Mouse (Mus musculus) spleen, adult 2 months (tissue): Measurements from ENCODE around the gene Nphp3. TPM values are rescaled to one million over a fixed set of nuclear protein-coding genes. Genes with fewer than 3 reads are reported as not detected.

Experiments
- DNase-seq, 2 experiments: peaks; one replicate each; pipeline versions ENCODE4 v3.0.0 to v3.0.0-alpha.2; 2012 to 2021; ENCODE audit warnings: low spot score in 2 of 2, low read depth in 1 of 2
- H3K27ac ChIP-seq: fragments of 200-500 bp; 2 replicates; pipeline ENCODE4 v1.5.1; 2012; ENCODE audit warnings: low read length, inconsistent platforms; ENCODE audit not compliant: insufficient read depth
- H3K27me3 ChIP-seq: fragments of 200-500 bp; 2 replicates; pipeline ENCODE4 v1.6.1; 2012; ENCODE audit warnings: mild to moderate bottlenecking, moderate library complexity, low read length, inconsistent platforms; ENCODE audit not compliant: control insufficient read depth, insufficient read depth
- H3K36me3 ChIP-seq: fragments of 200-500 bp; 2 replicates; pipeline ENCODE4 v1.6.1; 2012; ENCODE audit warnings: mild to moderate bottlenecking, low read length, inconsistent platforms; ENCODE audit not compliant: control insufficient read depth, insufficient read depth
- H3K4me1 ChIP-seq: fragments of 200-500 bp; 2 replicates; pipeline ENCODE4 v1.6.1; 2011; ENCODE audit warnings: inconsistent platforms; ENCODE audit not compliant: control insufficient read depth, insufficient read depth, insufficient read length
- H3K4me3 ChIP-seq: fragments of 200-500 bp; 2 replicates; pipeline ENCODE4 v1.5.1; 2011; ENCODE audit warnings: mild to moderate bottlenecking, inconsistent platforms; ENCODE audit not compliant: insufficient read depth, insufficient read length; ENCODE audit errors: extremely low read depth
- CTCF ChIP-seq: fragments of 200-500 bp; IDR thresholded peaks from 2 replicates; pipeline ENCODE4 v1.5.1; 2011; ENCODE audit warnings: mild to moderate bottlenecking, inconsistent platforms; ENCODE audit not compliant: insufficient read depth, insufficient read length, insufficient replicate concordance; ENCODE audit errors: extremely low read depth
- POLR2A ChIP-seq: fragments of 200-500 bp; IDR thresholded peaks from 2 replicates; pipeline ENCODE4 v1.6.1; 2011; ENCODE audit warnings: low read depth, low read length, inconsistent platforms
- WGBS: fragments of 180-500 bp; shearing (Covaris S2); methylation state at CpG from one replicate; pipeline ENCODE4 v1.1.7; 2018; 5-methylcytosine and 5-hydroxymethylcytosine counted together
- polyA plus RNA-seq: library from polyadenylated mRNA; depleted of rRNA; stranded (reverse); fragments of >200 nt; gene quantifications from 2 replicates; pipeline ENCODE4 v1.2.3, GENCODE M21; 2012; rRNA removed

The Nphp3 gene
- 2.4 and 4.1 TPM in 2 replicates for polyA plus RNA-seq

- peak within 1 kb of the TSS; percentile 69 for H3K4me3 ChIP-seq
- H3K36me3 ChIP-seq, result no peaks in the 10 kb centered on the region
- under 1% methylated on average over 55 of the region's 55 CpGs for WGBS
- H3K27me3 ChIP-seq, result no peaks in the 10 kb centered on the region
- DNase-seq, result peak; percentile 99
- peaks cover 4% of the 10 kb centered on the region for H3K4me1 ChIP-seq
- no peak for TF ChIP-seq CTCF
- 0 out of 2 replicates have a peak, but pooled peaks have one; percentile 6 for TF ChIP-seq POLR2A
- H3K27ac ChIP-seq, result peak within 1 kb of the TSS; percentile 65
Measured at GRCm38 (mm10) chr9:104001921-104002859, at the start of gene Nphp3. TSS of gene Nphp3 (plus strand) at chr9:104002544.

DNA sequence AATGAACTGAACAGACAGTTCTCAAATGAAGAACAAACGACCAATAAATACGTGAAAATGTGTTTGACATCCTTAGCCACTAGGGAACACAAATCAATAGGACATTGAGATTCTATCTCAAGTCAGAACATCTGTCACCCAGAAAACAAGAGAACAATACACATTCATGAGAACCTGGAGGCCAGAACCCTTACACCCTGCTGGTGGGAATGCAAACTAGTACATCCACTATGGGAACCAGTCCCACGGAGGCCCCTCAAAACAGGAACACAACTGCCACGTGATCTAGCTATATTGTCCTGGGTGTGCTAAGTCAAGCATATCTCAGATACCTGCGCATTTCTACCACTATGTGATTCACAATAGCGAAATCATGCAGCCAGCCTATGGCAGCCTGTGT is 43.6 kb upstream of the Nphp3 start:
- no peak overlapping the region for H3K27ac ChIP-seq
- H3K36me3 ChIP-seq, result no peaks in the 10 kb centered on the region
- no peak for DNase-seq
- no peaks in the 10 kb centered on the region for H3K27me3 ChIP-seq
- 71% methylated on average over 6 of the region's 6 CpGs for WGBS
- TF ChIP-seq CTCF, result no peak
- no peak for TF ChIP-seq POLR2A
- H3K4me1 ChIP-seq, result no peaks in the 10 kb centered on the region
- no peak overlapping the region for H3K4me3 ChIP-seq

DNA sequence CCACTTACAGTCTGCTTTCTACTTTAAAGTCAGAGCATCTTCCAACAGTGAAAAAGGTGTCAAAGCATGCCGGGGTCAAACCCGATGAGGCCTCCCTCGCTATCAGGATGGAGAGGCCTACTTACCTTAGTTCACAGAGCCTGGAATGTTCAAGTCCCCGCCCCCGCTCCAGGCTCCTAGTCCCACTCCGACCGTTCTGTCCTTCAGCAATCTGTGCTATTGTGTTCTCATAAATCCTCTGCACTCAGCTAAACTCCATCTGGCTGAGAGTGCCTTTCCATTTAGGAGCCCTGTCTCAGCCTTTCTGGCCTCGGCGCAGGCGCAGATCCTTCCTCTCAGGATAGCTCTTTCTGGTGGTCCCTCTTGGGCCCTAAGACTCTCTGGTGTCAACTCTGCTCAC is 42.4 kb upstream of the Nphp3 start:
- H3K4me3 ChIP-seq, result no peak overlapping the region
- 91% methylated on average over 10 of the region's 10 CpGs for WGBS

GRCm38 (mm10) chr9:103996496-103996895 is 5.8 kb upstream of the Nphp3 start:
- TF ChIP-seq CTCF (no peak), POLR2A (no peak)
- Histone ChIP-seq H3K27ac (no peak overlapping the region), H3K27me3 (no peaks in the 10 kb centered on the region), H3K4me1 (no peaks in the 10 kb centered on the region), H3K36me3 (no peaks in the 10 kb centered on the region), H3K4me3 (no peak overlapping the region)
- peak; percentile 32 to 43 for DNase-seq
- 5% methylated on average over 2 of the region's 2 CpGs for WGBS

More for the DNA sequence above, 42.4 kb upstream of the Nphp3 start:
- no peak for DNase-seq
- no peaks in the 10 kb centered on the region for H3K4me1 ChIP-seq
- TF ChIP-seq POLR2A, result no peak
- TF ChIP-seq CTCF, result no peak
- H3K36me3 ChIP-seq, result no peaks in the 10 kb centered on the region
- no peak overlapping the region for H3K27ac ChIP-seq
- H3K27me3 ChIP-seq, result no peaks in the 10 kb centered on the region

- Histone ChIP-seq H3K4me3 (no peak overlapping the region), H3K36me3 (no peaks in the 10 kb centered on the region), H3K27ac (no peak overlapping the region), H3K4me1 (peaks cover 4% of the 10 kb centered on the region), H3K27me3 (no peaks in the 10 kb centered on the region)
- TF ChIP-seq POLR2A, result no peak
- no peak for TF ChIP-seq CTCF
- no peak for DNase-seq
- WGBS, result 79% methylated on average over 3 of the region's 3 CpGs
Measured at GRCm38 (mm10) chr9:104000601-104001000, 1.7 kb upstream of the Nphp3 start.

- Histone ChIP-seq H3K4me3 (peak overlapping the region; percentile 64), H3K27me3 (no peaks in the 10 kb centered on the region), H3K27ac (peak overlapping the region; percentile 52; the same call in 1 of the 2 replicates), H3K36me3 (no peaks in the 10 kb centered on the region), H3K4me1 (peaks cover 4% of the 10 kb centered on the region)
- DNase-seq, result peak; percentile 41 to 63
- WGBS, result 1% methylated on average over 37 of the region's 37 CpGs
- TF ChIP-seq POLR2A (no peak), CTCF (peak; percentile 58; the same call in 1 of the 2 replicates)
Measured at GRCm38 (mm10) chr9:104002913-104003330, 578 bp downstream of the Nphp3 start.
